Mouse (Mus musculus) cerebellum, adult 11 months (tissue): ENCODE data around the gene Rcc1l.
A peak's percentile ranks its signal among the peaks of the same experiment; 100 is the strongest.

Experiments
- DNase-seq: peaks from one replicate; pipeline ENCODE4 v3.0.0; 2022

The Rcc1l gene

DNA sequence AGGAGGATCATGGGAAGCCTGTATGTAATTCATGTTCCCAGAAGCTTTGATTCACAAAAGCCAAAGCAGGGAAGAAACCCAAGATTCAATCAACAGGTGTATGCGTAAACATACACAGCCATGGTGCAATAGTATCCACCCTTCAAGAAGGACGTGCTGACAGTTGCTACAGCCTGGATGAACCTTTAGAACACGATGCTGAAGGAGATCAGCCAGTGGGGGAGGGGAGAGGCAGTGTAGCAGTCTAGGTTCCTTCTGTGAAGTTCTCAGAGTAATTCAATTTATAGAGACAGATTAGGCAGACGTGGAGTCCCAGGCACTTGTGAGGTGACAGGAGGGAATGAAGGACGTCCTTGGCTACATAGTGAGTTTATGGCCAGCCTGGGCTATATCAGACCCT, 61.6 kb downstream of the Rcc1l start:
- no peak for DNase-seq

GRCm38 (mm10) chr5:134105829-134106228, 70.7 kb downstream of the Rcc1l start:
- no peak for DNase-seq

DNA sequence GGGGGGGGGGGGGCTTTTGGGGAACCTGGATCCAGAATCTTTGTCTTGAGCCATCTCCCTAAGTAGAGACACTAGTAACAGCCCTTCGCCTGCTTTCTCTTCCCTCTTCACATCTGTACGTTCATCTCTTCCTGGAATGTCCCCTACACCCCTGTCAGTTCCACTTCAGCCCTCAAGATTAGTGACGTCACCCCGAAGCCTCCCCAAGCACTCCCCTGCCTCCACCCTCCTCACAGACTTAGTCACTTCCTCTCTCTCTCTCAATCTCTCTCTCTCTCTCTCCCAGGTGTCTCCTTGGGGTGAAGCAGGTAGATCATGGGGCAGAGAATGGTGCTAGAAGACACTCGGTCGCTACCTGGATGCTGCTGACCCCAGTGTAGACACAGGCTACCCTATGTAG, 73.9 kb downstream of the Rcc1l start:
- no peak for DNase-seq

- DNase-seq, result no peak
These were observed 74.7 kb downstream of the Rcc1l start for GRCm38 (mm10) chr5:134101883-134102282.

DNA sequence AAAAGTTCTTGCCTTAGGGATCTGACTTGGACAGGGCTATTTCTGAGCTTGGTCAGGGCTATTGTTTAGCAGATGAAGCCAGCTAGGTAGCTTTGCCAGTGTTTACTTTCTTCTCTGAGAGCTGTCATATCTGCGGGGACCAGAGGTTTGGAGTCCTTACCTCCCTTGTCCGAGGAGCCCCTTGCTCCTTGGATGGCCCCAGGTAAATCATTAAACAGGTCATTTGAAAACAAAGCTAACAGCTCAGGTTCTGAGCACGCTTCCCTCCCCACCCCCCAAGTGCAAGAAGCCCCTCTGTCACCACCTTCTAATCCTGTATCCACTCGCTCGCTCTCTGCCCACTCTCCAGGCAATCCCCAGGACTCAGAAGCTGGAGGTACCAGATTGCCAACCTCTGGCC, 75.3 kb downstream of the Rcc1l start:
- no peak for DNase-seq

- DNase-seq, result peak; percentile 29
These were observed 76.3 kb downstream of the Rcc1l start for GRCm38 (mm10) chr5:134100232-134100771.

DNA sequence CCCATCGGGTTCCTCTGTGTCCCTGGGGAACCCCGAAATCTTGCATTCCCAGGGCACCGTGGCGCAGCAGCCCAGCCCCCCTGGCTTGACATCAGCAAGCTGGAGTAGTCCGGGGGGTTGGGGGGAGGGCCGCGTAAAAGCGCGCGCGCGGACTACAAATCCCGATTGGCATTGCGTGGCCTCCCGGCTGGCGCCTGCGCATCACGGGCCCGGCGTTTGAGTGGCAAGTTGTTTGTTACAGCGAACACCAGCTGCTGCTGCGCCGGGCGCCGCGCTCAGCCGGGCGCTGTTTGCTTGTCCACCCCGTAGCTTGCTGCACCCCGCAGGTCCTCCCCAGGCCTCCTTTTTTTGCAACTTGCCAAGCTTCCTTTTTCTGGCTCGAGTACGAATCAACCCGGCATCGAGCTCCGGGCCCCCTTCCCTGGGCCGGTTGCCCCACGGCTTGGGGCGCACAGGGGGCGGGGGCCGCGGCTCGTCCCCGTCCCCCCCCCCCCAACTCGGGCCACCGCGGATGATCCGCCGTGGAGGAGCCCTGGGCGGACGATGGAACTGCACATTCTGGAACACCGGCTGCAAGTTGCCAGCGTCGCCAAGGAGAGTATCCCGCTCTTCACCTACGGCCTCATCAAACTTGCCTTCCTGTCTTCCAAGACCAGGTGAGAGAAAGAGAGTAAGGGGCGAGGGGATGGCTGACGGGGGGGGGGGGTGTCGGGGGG, 76.9 kb downstream of the Rcc1l start, which contains the start of gene Castor2:
Gene Castor2 (plus strand): TSS at position 216 of the 716 bp plus-strand sequence.
- DNase-seq, result peak; percentile 93

GRCm38 (mm10) chr5:134098976-134099375, 77.6 kb downstream of the Rcc1l start:
- no peak for DNase-seq

DNA sequence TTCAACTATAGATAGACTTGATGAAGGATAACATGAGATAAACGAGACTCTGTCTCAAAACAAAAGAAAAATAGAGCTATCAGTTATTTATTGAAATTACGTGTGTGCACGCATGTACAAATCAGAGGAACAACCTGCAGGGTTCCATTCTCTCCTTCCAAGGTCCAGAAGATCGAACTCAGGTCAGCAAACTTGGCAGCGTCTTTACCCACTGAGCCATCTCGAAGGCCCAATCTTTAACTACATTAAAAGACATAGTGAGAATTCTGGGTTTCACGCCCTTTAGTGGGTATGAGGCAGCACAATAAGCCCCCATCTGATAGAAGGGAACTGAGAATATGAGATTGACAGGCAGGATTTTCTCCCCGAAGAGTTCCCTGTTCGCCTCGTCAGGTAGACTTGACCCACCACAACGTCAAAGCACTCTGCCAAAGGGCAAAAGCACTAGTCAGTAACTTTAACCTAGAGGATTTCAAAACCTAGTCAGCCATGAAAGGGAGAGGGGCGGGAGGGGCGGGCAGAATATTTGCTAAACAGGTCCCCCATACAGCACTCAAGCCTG, 78.2 kb downstream of the Rcc1l start:
- no peak for DNase-seq
